Mouse (Mus musculus): ENCODE measurements around the gene Stab1. TPM values are rescaled to one million over a fixed set of nuclear protein-coding genes. Genes with fewer than 3 reads are reported as not detected.

Gene Stab1
- total RNA-seq, 1 experiment = 2.0 TPM

DNA sequence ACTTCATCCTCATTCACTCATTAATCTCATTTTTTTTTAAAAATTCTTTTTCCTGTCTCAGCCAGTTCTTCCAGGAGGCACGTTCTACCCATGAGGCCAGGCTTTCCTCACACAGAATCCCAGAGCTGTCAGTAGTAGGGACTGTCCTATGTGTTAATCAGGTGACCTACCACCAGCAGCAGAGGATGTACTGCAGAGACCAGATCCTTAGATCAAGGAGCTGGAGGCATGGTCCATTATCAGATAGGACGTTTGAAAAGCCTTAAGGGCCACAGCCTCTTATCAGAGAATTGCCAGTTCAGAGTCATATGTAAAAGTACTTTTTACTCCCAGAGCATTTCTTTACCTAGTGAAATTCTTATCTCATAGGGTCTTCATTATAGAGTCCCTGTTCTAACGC is 54.4 kb downstream of the Stab1 start:
- H3K36me3 ChIP-seq (ENCODE audit: control insufficient read depth, insufficient read depth, low read length, poor library complexity, severe bottlenecking) = peaks cover 17% of the 10 kb centered on the region
- no peak overlapping the region for H3K4me3 ChIP-seq (ENCODE audit: insufficient read depth in 1 of 2, low read depth in 1 of 2, low read length in 2 of 2, poor library complexity in 1 of 2, severe bottlenecking in 1 of 2)
- no peak for DNase-seq (ENCODE audit: low read depth, low spot score)
- in situ Hi-C loops (cut with MboI; ENCODE audit: low sequenced_read_pairs in 2 of 2, unreplicated experiment in 2 of 2) = no loop called here
- no peaks in the 10 kb centered on the region for H3K9me3 ChIP-seq (ENCODE audit: control insufficient read depth, insufficient read depth, low read depth, low read length)
- H3K4me1 ChIP-seq (ENCODE audit: control insufficient read depth in 2 of 2, insufficient read depth in 2 of 2, low read length in 2 of 2, poor library complexity in 1 of 2) = no peaks in the 10 kb centered on the region
- no peak overlapping the region for H3K27ac ChIP-seq (ENCODE audit: insufficient read depth, low read depth, low read length, poor library complexity, severe bottlenecking)
- TF ChIP-seq ZC3H11A (IDR thresholded peaks at IDR 0.05; ENCODE audit: borderline replicate concordance, low read depth, low read length) (no peak), MAFK (IDR thresholded peaks at IDR 0.05; ENCODE audit: insufficient read depth, low read depth, low read length) (no peak), ZNF384 (IDR thresholded peaks at IDR 0.05; ENCODE audit: low read depth, low read length) (no peak), HCFC1 (IDR thresholded peaks at IDR 0.05; ENCODE audit: borderline replicate concordance, insufficient read depth, low read length) (no peak), CHD2 (IDR thresholded peaks at IDR 0.05; ENCODE audit: low read depth, low read length) (no peak)
- no peak overlapping the region; the same call in 1 of the 2 replicates for H3K9ac ChIP-seq (ENCODE audit: insufficient read depth, low read depth, low read length, poor library complexity, severe bottlenecking)

DNA sequence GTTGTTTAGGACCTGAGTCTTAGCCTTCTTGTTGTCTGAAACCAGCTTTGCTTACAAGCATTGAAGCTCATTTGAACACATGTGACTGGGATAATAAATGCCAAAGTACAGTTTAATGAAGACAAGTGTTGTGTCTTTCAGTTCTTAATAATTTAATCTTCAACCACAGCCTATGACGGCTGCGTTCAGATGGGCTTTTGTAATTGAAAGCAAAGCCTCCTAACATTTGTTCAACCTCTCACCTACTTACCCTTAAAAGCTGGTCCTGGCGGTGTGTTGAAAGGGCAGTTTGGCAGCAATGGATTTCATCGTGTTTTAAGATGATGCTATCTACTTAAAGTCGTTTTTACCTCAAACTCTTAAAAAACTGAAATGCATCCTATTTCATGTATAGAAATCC is 56.3 kb downstream of the Stab1 start:
- DNase-seq (ENCODE audit: low read depth, low spot score) = no peak
- no peak overlapping the region for H3K9ac ChIP-seq (ENCODE audit: insufficient read depth, low read depth, low read length, poor library complexity, severe bottlenecking)
- H3K4me3 ChIP-seq (ENCODE audit: insufficient read depth in 1 of 2, low read depth in 1 of 2, low read length in 2 of 2, poor library complexity in 1 of 2, severe bottlenecking in 1 of 2) = no peak overlapping the region
- in situ Hi-C loops (cut with MboI; ENCODE audit: low sequenced_read_pairs in 2 of 2, unreplicated experiment in 2 of 2) = no loop called here
- peaks cover 16% of the 10 kb centered on the region for H3K36me3 ChIP-seq (ENCODE audit: control insufficient read depth, insufficient read depth, low read length, poor library complexity, severe bottlenecking)
- H3K27ac ChIP-seq (ENCODE audit: insufficient read depth, low read depth, low read length, poor library complexity, severe bottlenecking) = no peak overlapping the region
- H3K9me3 ChIP-seq (ENCODE audit: control insufficient read depth, insufficient read depth, low read depth, low read length) = no peaks in the 10 kb centered on the region
- H3K4me1 ChIP-seq (ENCODE audit: control insufficient read depth in 2 of 2, insufficient read depth in 2 of 2, low read length in 2 of 2, poor library complexity in 1 of 2) = no peaks in the 10 kb centered on the region
- no peak for TF ChIP-seq ZC3H11A (IDR thresholded peaks at IDR 0.05; ENCODE audit: borderline replicate concordance, low read depth, low read length)
- no peak for TF ChIP-seq CHD2 (IDR thresholded peaks at IDR 0.05; ENCODE audit: low read depth, low read length)

DNA sequence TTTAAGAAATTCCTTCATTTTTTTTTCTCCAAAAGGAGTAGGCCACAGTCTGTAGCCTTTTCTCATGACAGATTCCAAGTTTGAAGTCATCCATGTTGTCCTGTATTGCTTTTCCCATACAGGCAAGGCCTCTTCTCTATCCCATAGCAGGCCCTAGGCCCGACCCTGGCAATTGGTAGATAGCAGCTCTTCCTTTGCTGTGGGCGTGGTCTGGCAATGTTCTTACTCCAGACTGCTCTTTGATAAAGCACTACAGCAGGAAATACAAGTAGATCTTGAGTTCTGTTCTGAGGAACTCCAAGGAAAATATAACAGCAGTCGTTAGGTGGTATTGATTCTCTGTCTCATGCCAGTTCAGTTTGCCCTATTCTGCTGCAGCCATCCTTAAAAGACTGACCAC is 57.8 kb downstream of the Stab1 start:
- in situ Hi-C loops (cut with MboI; ENCODE audit: low sequenced_read_pairs in 2 of 2, unreplicated experiment in 2 of 2) = no loop called here
- Histone ChIP-seq H3K36me3 (ENCODE audit: control insufficient read depth, insufficient read depth, low read length, poor library complexity, severe bottlenecking) (peaks cover 14% of the 10 kb centered on the region), H3K27ac (ENCODE audit: insufficient read depth, low read depth, low read length, poor library complexity, severe bottlenecking) (no peak overlapping the region), H3K4me3 (ENCODE audit: insufficient read depth in 1 of 2, low read depth in 1 of 2, low read length in 2 of 2, poor library complexity in 1 of 2, severe bottlenecking in 1 of 2) (no peak overlapping the region), H3K4me1 (ENCODE audit: control insufficient read depth in 2 of 2, insufficient read depth in 2 of 2, low read length in 2 of 2, poor library complexity in 1 of 2) (no peaks in the 10 kb centered on the region), H3K9me3 (ENCODE audit: control insufficient read depth, insufficient read depth, low read depth, low read length) (no peaks in the 10 kb centered on the region), H3K9ac (ENCODE audit: insufficient read depth, low read depth, low read length, poor library complexity, severe bottlenecking) (no peak overlapping the region)
- no peak for DNase-seq (ENCODE audit: low read depth, low spot score)
- no peak for TF ChIP-seq ZC3H11A (IDR thresholded peaks at IDR 0.05; ENCODE audit: borderline replicate concordance, low read depth, low read length)
- TF ChIP-seq MAFK (IDR thresholded peaks at IDR 0.05; ENCODE audit: insufficient read depth, low read depth, low read length) = no peak

DNA sequence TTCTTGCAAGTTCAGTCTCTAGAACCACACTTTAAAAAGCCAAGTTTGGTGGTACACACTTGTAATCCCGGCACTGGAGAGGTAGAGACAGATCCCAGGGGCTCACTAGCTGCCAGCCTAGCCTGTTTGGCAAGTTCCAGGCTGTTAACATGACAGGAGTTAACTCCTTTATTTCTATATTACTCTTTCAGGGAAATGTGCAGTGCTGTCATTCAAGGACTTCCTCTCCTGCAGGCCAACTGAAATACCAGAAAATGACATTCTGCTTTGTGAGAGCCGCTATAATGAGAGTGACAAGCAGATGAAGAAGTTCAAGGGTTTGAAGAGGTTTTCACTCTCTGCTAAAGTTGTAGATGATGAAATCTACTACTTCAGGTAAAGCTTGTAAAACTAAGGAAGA is 63.3 kb downstream of the Stab1 start:
- TF ChIP-seq CHD2 (IDR thresholded peaks at IDR 0.05; ENCODE audit: low read depth, low read length) (no peak), HCFC1 (IDR thresholded peaks at IDR 0.05; ENCODE audit: borderline replicate concordance, insufficient read depth, low read length) (no peak), ZC3H11A (IDR thresholded peaks at IDR 0.05; ENCODE audit: borderline replicate concordance, low read depth, low read length) (no peak), MAFK (IDR thresholded peaks at IDR 0.05; ENCODE audit: insufficient read depth, low read depth, low read length) (no peak), ZNF384 (IDR thresholded peaks at IDR 0.05; ENCODE audit: low read depth, low read length) (no peak)
- Histone ChIP-seq H3K9me3 (ENCODE audit: control insufficient read depth, insufficient read depth, low read depth, low read length) (no peaks in the 10 kb centered on the region), H3K4me3 (ENCODE audit: insufficient read depth in 1 of 2, low read depth in 1 of 2, low read length in 2 of 2, poor library complexity in 1 of 2, severe bottlenecking in 1 of 2) (no peak overlapping the region), H3K9ac (ENCODE audit: insufficient read depth, low read depth, low read length, poor library complexity, severe bottlenecking) (no peak overlapping the region), H3K36me3 (ENCODE audit: control insufficient read depth, insufficient read depth, low read length, poor library complexity, severe bottlenecking) (peaks cover 10% of the 10 kb centered on the region), H3K4me1 (ENCODE audit: control insufficient read depth in 2 of 2, insufficient read depth in 2 of 2, low read length in 2 of 2, poor library complexity in 1 of 2) (no peaks in the 10 kb centered on the region), H3K27ac (ENCODE audit: insufficient read depth, low read depth, low read length, poor library complexity, severe bottlenecking) (no peak overlapping the region)
- in situ Hi-C loops (cut with MboI; ENCODE audit: low sequenced_read_pairs in 2 of 2, unreplicated experiment in 2 of 2) = no loop called here
- DNase-seq (ENCODE audit: low read depth, low spot score) = no peak

DNA sequence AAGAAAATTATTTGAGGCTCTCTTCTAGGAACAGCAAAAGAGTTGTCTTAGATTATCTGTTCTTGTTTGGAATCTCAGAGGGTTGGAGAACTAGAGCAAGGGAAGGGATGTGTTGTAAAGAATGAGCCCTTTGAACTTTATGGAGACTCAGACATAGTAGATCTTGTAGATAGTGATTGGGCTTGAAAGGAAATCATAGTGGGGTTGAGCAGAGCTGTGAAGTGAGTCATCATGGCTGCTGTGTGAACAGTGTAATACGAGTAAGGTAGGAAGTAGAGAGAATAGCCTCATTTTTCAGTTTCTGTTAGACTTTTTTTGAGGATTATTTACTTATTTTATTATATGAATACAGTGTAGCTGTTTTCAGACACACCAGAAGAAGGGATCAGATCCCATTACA is 78.5 kb downstream of the Stab1 start:
- no peak for DNase-seq (ENCODE audit: low read depth, low spot score)
- Histone ChIP-seq H3K27ac (ENCODE audit: insufficient read depth, low read depth, low read length, poor library complexity, severe bottlenecking) (no peak overlapping the region), H3K9ac (ENCODE audit: insufficient read depth, low read depth, low read length, poor library complexity, severe bottlenecking) (no peak overlapping the region), H3K4me3 (ENCODE audit: insufficient read depth in 1 of 2, low read depth in 1 of 2, low read length in 2 of 2, poor library complexity in 1 of 2, severe bottlenecking in 1 of 2) (no peak overlapping the region), H3K36me3 (ENCODE audit: control insufficient read depth, insufficient read depth, low read length, poor library complexity, severe bottlenecking) (peaks cover 2% of the 10 kb centered on the region; the same call in 1 of the 2 replicates), H3K9me3 (ENCODE audit: control insufficient read depth, insufficient read depth, low read depth, low read length) (no peaks in the 10 kb centered on the region), H3K4me1 (ENCODE audit: control insufficient read depth in 2 of 2, insufficient read depth in 2 of 2, low read length in 2 of 2, poor library complexity in 1 of 2) (no peaks in the 10 kb centered on the region)
- TF ChIP-seq ZNF384 (IDR thresholded peaks at IDR 0.05; ENCODE audit: low read depth, low read length) = no peak
- TF ChIP-seq CHD2 (IDR thresholded peaks at IDR 0.05; ENCODE audit: low read depth, low read length) = no peak
- no peak for TF ChIP-seq HCFC1 (IDR thresholded peaks at IDR 0.05; ENCODE audit: borderline replicate concordance, insufficient read depth, low read length)
- TF ChIP-seq MAFK (IDR thresholded peaks at IDR 0.05; ENCODE audit: insufficient read depth, low read depth, low read length) = no peak
- TF ChIP-seq ZC3H11A (IDR thresholded peaks at IDR 0.05; ENCODE audit: borderline replicate concordance, low read depth, low read length) = no peak
- in situ Hi-C loops (cut with MboI; ENCODE audit: low sequenced_read_pairs in 2 of 2, unreplicated experiment in 2 of 2) = no loop called here

Other genes with a start within 250 kb of the Stab1 start
- 0.16 and 0.40 TPM in 2 replicates for gene Itih3, start 244.9 kb downstream of the Stab1 start, total RNA-seq (2012; rRNA removed)
- gene Itih1, start 225.4 kb downstream of the Stab1 start, total RNA-seq (2012; rRNA removed) = 0.04 TPM in 1 of 2 replicates, not detected in the other
- 15.0 and 16.8 TPM in 2 replicates for gene Nek4, start 217.3 kb downstream of the Stab1 start, total RNA-seq (2012; rRNA removed)
- 22.4 and 25.4 TPM in 2 replicates for gene Glt8d1, start 167.2 kb downstream of the Stab1 start, total RNA-seq (2012; rRNA removed)
- gene Spcs1, start 167.0 kb downstream of the Stab1 start, total RNA-seq (2012; rRNA removed) = 161 and 182 TPM in 2 replicates
- gene Pbrm1, start 149.5 kb downstream of the Stab1 start, total RNA-seq (2012; rRNA removed) = 57.2 and 58.9 TPM in 2 replicates
- 377 and 427 TPM in 2 replicates for gene Gnl3, start 149.5 kb downstream of the Stab1 start, total RNA-seq (2012; rRNA removed)
- gene Smim4, start 39.7 kb downstream of the Stab1 start, total RNA-seq (2012; rRNA removed) = 43.3 and 45.3 TPM in 2 replicates
- 151 and 155 TPM in 2 replicates for gene Nt5dc2, start 37.6 kb downstream of the Stab1 start, total RNA-seq (2012; rRNA removed)
- 2.3 and 2.6 TPM in 2 replicates for gene Tnnc1, start 39.7 kb upstream of the Stab1 start, total RNA-seq (2012; rRNA removed)
- gene Nisch, start 48.3 kb upstream of the Stab1 start, total RNA-seq (2012; rRNA removed) = 169 and 204 TPM in 2 replicates
- 0.22 and 0.37 TPM in 2 replicates for gene Sema3g, start 49.2 kb upstream of the Stab1 start, total RNA-seq (2012; rRNA removed)
- gene Phf7, start 82.7 kb upstream of the Stab1 start, total RNA-seq (2012; rRNA removed) = 4.8 and 5.3 TPM in 2 replicates
- 77.8 and 83.4 TPM in 2 replicates for gene Bap1, start 82.8 kb upstream of the Stab1 start, total RNA-seq (2012; rRNA removed)
- 0.80 and 1.3 TPM in 2 replicates for gene Dnah1, start 155.3 kb upstream of the Stab1 start, total RNA-seq (2012; rRNA removed)
- 16.5 and 23.7 TPM in 2 replicates for gene Capn7, start 168.0 kb upstream of the Stab1 start, total RNA-seq (2012; rRNA removed)

All from ES-E14 (cell line).